Mouse (Mus musculus) cerebellum, postnatal 25 days (tissue): ENCODE results near the gene Xpnpep1.

Experiments used
- DNase-seq, 2 experiments: peaks; one replicate each; pipeline ENCODE4 v3.0.0; 2021; ENCODE audit warnings: mixed read lengths in 2 of 2

Gene Xpnpep1

DNA sequence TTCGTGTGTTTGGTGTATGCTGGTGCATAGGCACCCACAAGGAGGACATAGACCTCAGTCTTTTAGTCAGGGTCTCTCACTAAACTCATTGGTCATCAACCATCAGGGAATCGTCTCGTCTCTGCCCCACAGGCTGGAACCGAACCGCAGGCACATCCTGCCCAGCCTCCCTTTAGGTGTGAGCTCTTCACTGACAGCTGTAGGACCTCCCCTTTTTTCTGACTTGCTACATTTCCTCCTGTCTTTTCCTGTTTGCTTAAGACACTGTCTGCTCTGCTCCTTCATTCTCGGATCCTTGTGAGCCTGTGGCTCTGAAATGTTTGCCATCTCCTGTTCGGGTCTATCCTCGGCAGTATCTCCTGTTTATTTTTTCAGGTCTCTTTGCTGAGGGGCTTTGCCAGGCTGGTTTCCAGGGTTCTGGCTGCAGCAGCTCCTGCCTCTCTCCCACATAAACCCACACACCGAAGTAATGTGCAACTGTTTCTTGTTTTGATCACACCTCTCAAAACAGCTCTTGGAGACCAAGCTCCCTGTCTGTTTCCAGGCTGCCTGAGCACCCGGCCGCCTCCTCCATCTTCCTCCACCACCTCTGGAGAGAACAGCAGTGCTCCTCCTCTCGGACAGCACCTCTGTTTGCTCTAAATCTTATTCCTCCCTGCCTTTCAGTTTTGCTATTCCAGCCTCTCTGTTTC, 60.8 kb downstream of the Xpnpep1 start:
- DNase-seq, result no peak

DNA sequence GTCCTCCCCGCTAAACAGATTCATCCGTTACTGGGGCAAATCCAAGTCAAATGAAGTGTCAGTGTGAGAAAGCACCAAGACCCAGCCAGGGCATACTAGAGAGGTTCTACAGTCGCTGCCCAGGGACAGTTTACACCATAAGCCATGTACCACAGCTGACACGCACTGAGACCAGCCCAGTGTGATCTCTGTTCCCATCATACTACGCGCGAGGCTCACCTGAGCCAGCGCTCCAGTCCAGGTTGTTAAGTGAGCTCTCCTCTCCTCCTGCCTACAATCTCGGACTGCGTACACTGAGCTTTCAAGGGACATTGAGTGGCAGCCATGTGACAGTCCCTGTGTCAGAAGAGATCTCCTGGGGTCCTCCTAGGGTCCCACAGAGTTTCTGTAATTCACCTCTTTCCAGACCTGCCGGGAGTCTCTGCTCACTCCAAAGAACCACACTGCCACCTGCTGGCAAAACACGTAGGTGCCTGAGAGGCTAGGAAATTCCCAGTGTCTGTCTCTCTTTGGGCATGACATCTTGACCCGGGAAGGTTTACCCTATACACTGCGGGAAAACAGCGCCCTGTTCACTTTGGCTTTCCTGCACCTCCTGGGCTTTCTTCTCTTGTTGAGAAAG, 64.3 kb downstream of the Xpnpep1 start:
- peak; percentile 71 to 86 for DNase-seq

DNA sequence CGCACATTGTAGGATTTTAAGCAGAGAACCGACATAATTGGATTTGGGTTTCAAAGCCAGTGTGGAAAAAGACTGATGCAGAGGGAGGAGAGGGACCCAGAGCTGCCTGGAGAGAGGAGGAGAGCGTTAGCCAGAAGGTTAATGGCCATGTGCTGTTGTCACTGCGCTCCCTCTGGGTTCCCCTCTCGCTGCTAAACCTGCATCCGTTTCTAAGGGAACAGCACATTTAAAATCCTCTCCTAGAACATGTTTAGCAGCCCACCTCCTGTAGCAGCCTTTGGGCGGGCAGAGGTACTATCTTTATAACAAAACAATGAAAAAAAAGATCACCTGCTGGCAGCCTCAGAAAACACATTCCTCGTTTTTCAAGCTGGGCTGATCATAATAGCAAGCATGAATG, 73.7 kb downstream of the Xpnpep1 start:
- DNase-seq, result no peak

DNA sequence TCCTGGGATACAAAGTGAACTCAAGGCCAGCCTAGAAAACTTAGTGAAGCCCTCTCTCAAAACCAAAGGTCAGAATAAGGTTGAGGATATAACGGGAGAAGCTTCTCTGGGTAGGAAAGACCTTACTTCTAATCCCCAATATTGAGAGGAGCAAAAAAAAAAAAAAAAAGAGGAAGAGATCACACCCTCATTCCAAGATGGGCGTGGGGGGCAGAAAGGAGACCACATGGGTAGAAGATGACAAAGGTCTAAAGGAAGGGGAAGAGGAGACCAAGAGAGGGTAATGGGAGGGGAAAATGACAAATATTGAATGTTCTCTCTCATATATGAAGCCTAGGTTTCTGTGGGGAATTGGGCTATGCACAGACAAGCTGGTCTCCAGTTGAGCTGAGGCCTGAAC, 77.3 kb downstream of the Xpnpep1 start:
- DNase-seq, result no peak

DNA sequence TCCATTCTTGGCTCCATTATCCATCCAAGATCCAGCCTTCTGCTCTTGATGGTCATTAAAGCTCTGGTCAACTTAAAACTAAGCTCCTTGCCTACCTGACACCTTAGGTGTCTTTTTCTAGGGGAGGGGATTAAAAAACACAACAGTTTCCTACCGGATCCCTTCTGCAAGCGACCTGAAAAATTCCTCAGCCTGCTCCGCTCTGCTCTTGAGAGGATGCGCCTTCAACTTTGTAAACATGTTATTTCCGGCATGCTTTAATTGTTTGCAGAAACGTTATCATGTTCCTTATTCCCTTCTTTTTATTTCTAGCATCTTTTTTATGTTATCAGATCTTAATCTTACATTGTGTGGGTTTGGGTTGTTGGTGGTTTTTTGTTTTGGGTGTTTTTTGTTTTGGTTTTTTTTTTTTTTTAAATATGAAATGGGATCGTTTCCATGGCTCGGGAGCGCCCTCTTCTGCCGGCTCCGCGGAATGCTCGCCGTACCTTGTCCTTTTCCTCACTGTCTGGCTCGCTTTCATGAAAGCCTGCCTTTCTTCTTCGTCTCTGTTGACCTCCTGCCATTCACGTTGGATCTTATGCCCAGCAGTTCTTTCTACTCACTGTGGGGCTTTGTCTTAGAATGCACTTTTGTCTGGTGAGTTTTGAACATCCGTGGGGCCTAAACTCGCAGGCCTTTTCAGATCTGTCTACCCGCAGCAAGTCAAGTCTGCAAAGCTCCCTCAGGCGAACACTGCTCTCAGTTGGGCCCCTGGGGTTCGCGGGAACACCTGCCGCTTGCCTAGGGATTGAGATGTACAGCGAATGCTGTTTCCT, 117.1 kb downstream of the Xpnpep1 start:
- DNase-seq, result peak; percentile 61 to 77

DNA sequence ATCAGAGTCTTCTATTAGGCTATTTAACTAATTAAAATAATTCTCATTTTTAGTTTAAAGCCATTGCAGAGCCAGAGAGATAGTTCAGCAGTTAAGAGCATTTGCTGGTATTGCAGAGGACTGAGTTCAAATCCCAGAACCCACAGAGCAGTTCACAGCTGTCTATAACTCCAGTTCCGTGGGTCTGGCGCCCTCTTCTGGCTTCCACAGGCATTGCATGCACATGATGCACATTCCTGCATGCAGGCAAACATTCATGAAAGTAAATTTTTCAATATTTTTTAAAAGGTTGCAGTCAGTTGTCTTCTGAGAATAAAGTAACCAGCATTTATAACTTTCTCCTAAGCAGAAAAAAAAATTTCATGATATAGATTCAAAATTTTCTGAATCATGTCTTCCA, 135.8 kb downstream of the Xpnpep1 start:
- DNase-seq, result no peak

DNA sequence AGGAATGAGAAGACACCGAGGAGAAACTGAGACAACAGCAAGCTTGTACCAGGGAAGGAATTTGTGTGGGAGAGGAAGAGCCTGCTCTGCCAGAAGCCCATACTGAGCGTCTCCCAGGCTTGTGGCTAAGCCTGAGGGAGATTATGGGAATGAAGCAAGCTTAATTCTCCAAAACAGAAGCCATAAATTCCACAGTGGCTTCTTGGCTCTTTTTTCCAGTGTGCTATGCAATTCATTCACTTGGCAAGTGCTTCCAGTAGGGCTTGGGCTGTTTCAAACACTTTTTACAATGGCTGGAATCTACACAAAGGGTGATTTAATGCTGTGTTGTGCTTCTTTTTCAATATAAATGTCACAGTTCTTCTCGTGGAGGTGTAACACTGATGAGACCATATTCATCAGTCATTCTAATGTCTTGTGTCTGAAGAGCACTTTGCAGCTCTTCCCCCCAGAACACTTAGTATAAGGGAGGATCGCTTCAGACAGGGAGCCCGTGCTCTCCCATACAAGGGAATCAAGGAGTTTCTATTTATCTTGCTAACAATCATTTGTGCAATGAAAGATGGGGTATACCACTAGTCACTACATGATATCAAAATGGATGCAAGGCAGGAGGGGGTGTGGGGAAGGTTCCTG, 148.1 kb downstream of the Xpnpep1 start:
- DNase-seq, result no peak
